Comparison of ENCODE assay signal across 8 mouse cellular contexts in genomic region chr6:86733183-86733876, GRCm38 (mm10). TPM values are rescaled to one million over a fixed set of nuclear protein-coding genes. Genes with fewer than 3 reads are reported as not detected.
A peak's percentile ranks its signal among the peaks of the same experiment; 100 is the strongest.
DNase-seq lines count a peak whose midpoint lies in the region; ATAC-seq and TF ChIP-seq lines count a peak whose summit lies in the region.

Gene Gmcl1 (minus strand): TSS chr6:86733383.

- peak; percentile 91 for ATAC-seq in embryonic facial prominence, embryonic 13.5 days (ENCODE audit: insufficient number of reproducible peaks, insufficient read depth, low FRiP score, low TSS enrichment, low read depth)
- ATAC-seq in limb, embryonic 12.5 days (ENCODE audit: insufficient number of reproducible peaks, insufficient read depth, low FRiP score, low TSS enrichment, low read depth) = peak; percentile 91
- ATAC-seq in midbrain, embryonic 15.5 days (replicated peaks) = peak; percentile 94

- H3K27ac ChIP-seq in embryonic facial prominence, embryonic 13.5 days = peak within 1 kb of the TSS; percentile 69
- peak within 1 kb of the TSS; percentile 74 for H3K27ac ChIP-seq in kidney, adult 2 months (ENCODE audit: insufficient read depth, low read depth, low read length)
- H3K27ac ChIP-seq in limb, embryonic 12.5 days = peak within 1 kb of the TSS; percentile 75; the same call in 1 of the 2 replicates
- peak within 1 kb of the TSS; percentile 95 for H3K27ac ChIP-seq in midbrain, embryonic 15.5 days
- H3K27ac ChIP-seq in spleen, adult 2 months (ENCODE audit: insufficient read depth, low read length) = peak within 1 kb of the TSS; percentile 73

- H3K36me3 ChIP-seq in embryonic facial prominence, embryonic 13.5 days = no peaks in the 10 kb centered on the region
- no peaks in the 10 kb centered on the region for H3K36me3 ChIP-seq in kidney, adult 2 months (ENCODE audit: control insufficient read depth, insufficient read depth, low read length)
- no peaks in the 10 kb centered on the region for H3K36me3 ChIP-seq in limb, embryonic 12.5 days
- H3K36me3 ChIP-seq in midbrain, embryonic 15.5 days (replicated peaks) = no peaks in the 10 kb centered on the region
- no peaks in the 10 kb centered on the region for H3K36me3 ChIP-seq in spleen, adult 2 months (ENCODE audit: control insufficient read depth, insufficient read depth, low read length)

- H3K4me2 ChIP-seq in embryonic facial prominence, embryonic 13.5 days = peak within 1 kb of the TSS; percentile 96
- H3K4me2 ChIP-seq in limb, embryonic 12.5 days = peak within 1 kb of the TSS; percentile 96
- peak within 1 kb of the TSS; percentile 82 for H3K4me2 ChIP-seq in midbrain, embryonic 15.5 days

- no peaks in the 10 kb centered on the region for H3K9me3 ChIP-seq in embryonic facial prominence, embryonic 13.5 days
- H3K9me3 ChIP-seq in limb, embryonic 12.5 days = no peaks in the 10 kb centered on the region
- no peaks in the 10 kb centered on the region for H3K9me3 ChIP-seq in midbrain, embryonic 15.5 days

- TF ChIP-seq POLR2A in kidney, adult 2 months (IDR thresholded peaks at IDR 0.05; ENCODE audit: low read depth, low read length) = peak; percentile 77
- no peak; the same call in 1 of the 2 replicates for TF ChIP-seq POLR2A in spleen, adult 2 months (IDR thresholded peaks at IDR 0.05; ENCODE audit: low read depth, low read length)

- peak; percentile 96 for DNase-seq in 3134 (ENCODE audit: extremely low read depth, insufficient read length, low spot score)
- DNase-seq in adrenal gland, postnatal 36 days = peak; percentile 97
- DNase-seq in heart, adult 18-20 months = peak; percentile 92 to 96
- DNase-seq in kidney, adult 2 months = peak; percentile 95
- peak; percentile 92 to 95 for DNase-seq in spleen, adult 2 months (ENCODE audit: low read depth in 1 of 2, low spot score in 2 of 2)

- peaks cover 23% of the 10 kb centered on the region for H3K4me1 ChIP-seq in embryonic facial prominence, embryonic 13.5 days
- peaks cover 8% of the 10 kb centered on the region; the same call in 1 of the 2 replicates for H3K4me1 ChIP-seq in kidney, adult 2 months (ENCODE audit: control insufficient read depth, insufficient read depth, low read length)
- peaks cover 23% of the 10 kb centered on the region for H3K4me1 ChIP-seq in limb, embryonic 12.5 days (replicated peaks)
- H3K4me1 ChIP-seq in midbrain, embryonic 15.5 days = peaks cover 30% of the 10 kb centered on the region
- peaks cover 3% of the 10 kb centered on the region; the same call in 1 of the 2 replicates for H3K4me1 ChIP-seq in spleen, adult 2 months (ENCODE audit: control insufficient read depth, insufficient read depth, insufficient read length)

- peak within 1 kb of the TSS; percentile 93 for H3K9ac ChIP-seq in embryonic facial prominence, embryonic 13.5 days
- H3K9ac ChIP-seq in limb, embryonic 12.5 days (replicated peaks) = peak within 1 kb of the TSS; percentile 92
- H3K9ac ChIP-seq in midbrain, embryonic 15.5 days = peak within 1 kb of the TSS; percentile 89

- peak within 1 kb of the TSS; percentile 72 for H3K4me3 ChIP-seq in embryonic facial prominence, embryonic 13.5 days
- peak within 1 kb of the TSS; percentile 96 for H3K4me3 ChIP-seq in kidney, adult 2 months (ENCODE audit: insufficient read depth, low read depth, low read length)
- peak within 1 kb of the TSS; percentile 96 for H3K4me3 ChIP-seq in limb, embryonic 12.5 days (replicated peaks)
- peak within 1 kb of the TSS; percentile 90 for H3K4me3 ChIP-seq in midbrain, embryonic 15.5 days
- peak within 1 kb of the TSS; percentile 81 for H3K4me3 ChIP-seq in spleen, adult 2 months (ENCODE audit: extremely low read depth, insufficient read depth, insufficient read length)

- TF ChIP-seq CTCF in kidney, adult 2 months (conservative IDR thresholded peaks at IDR 0.05; ENCODE audit: insufficient read depth, insufficient read length, low read depth, low read length) = no peak
- no peak for TF ChIP-seq CTCF in spleen, adult 2 months (IDR thresholded peaks at IDR 0.05; ENCODE audit: extremely low read depth, insufficient read depth, insufficient read length, insufficient replicate concordance)

- under 1% methylated on average over 58 of the region's 59 CpGs for WGBS in embryonic facial prominence, embryonic 13.5 days
- under 1% methylated on average over 59 of the region's 59 CpGs for WGBS in kidney, adult 2 months
- under 1% methylated on average over 58 of the region's 59 CpGs for WGBS in limb, embryonic 12.5 days
- under 1% methylated on average over 52 of the region's 59 CpGs for WGBS in midbrain, embryonic 15.5 days
- under 1% methylated on average over 59 of the region's 59 CpGs for WGBS in spleen, adult 2 months

- no peaks in the 10 kb centered on the region for H3K27me3 ChIP-seq in embryonic facial prominence, embryonic 13.5 days
- H3K27me3 ChIP-seq in kidney, adult 2 months (replicated peaks; ENCODE audit: control insufficient read depth, insufficient read depth, low read length) = no peaks in the 10 kb centered on the region
- no peaks in the 10 kb centered on the region for H3K27me3 ChIP-seq in limb, embryonic 12.5 days
- H3K27me3 ChIP-seq in midbrain, embryonic 15.5 days (replicated peaks) = no peaks in the 10 kb centered on the region
- H3K27me3 ChIP-seq in spleen, adult 2 months (ENCODE audit: control insufficient read depth, insufficient read depth, low read length) = no peaks in the 10 kb centered on the region

RNA-seq across cellular contexts. Expression of gene Gmcl1, which starts in this region (rescaled TPM):
- total RNA-seq in adrenal gland, postnatal 36 days (2021) = 10 to 100 TPM; 14.6 to 24.3 TPM
- polyA plus RNA-seq in embryonic facial prominence, embryonic 13.5 days (2015; fragmentation: Nextera tagmentation; extraction: Ambion mirVana) = 46.6 and 48.6 TPM in 2 replicates
- 1 to 10 TPM; 4.3 to 5.6 TPM for total RNA-seq in heart, adult 18-20 months (2021)
- 9.1 and 10.0 TPM in 2 replicates for polyA plus RNA-seq in kidney, adult 2 months (2012; rRNA removed)
- 57.7 and 59.1 TPM in 2 replicates for polyA plus RNA-seq in limb, embryonic 12.5 days (2016; fragmentation: Nextera tagmentation; extraction: Ambion mirVana)
- polyA plus RNA-seq in midbrain, embryonic 15.5 days (2015; fragmentation: Nextera tagmentation; extraction: Ambion mirVana) = 33.8 and 34.5 TPM in 2 replicates
- 5.4 and 7.8 TPM in 2 replicates for polyA plus RNA-seq in spleen, adult 2 months (2012; rRNA removed)

Comparison
In these comparisons a context has a peak if more than half of its experiments do, and no peak if none do; other contexts are left out.
1. Peak in every context shown above with its lines: DNase-seq, ATAC-seq, H3K4me3 ChIP-seq and H3K27ac ChIP-seq.